Mouse (Mus musculus) left cerebral cortex, postnatal 14 days (tissue): ENCODE results near the gene Chst11. TPM values are rescaled to one million over a fixed set of nuclear protein-coding genes. Genes with fewer than 3 reads are reported as not detected.

Source experiments
- DNase-seq, 2 experiments: peaks; one replicate each; pipeline ENCODE4 v3.0.0; 2021 to 2022; ENCODE audit warnings: low spot score in 2 of 2, mixed read lengths in 1 of 2
- intact Hi-C: fragments of 180-260 bp; cut with DNase I; formaldehyde crosslinking; loops from one replicate; pipeline ENCODE4 v1.15.1; 2025
- total RNA-seq, 2 experiments: library from RNA; stranded (reverse); gene quantifications; 2 replicates each; pipeline ENCODE4 v1.2.3; 2021

The Chst11 gene
- total RNA-seq, 2 experiments from 2014 or later, result 29.8 to 33.1 TPM

- intact Hi-C loops, result loop anchor here (5.0 to 10.0 kb wide), 6 partner anchors 58 to 210 kb away; no protein-coding TSS in a partner anchor
- DNase-seq, result no peak
Observed at GRCm38 (mm10) chr10:82986993-82987349, 1.7 kb downstream of the Chst11 start.

DNA sequence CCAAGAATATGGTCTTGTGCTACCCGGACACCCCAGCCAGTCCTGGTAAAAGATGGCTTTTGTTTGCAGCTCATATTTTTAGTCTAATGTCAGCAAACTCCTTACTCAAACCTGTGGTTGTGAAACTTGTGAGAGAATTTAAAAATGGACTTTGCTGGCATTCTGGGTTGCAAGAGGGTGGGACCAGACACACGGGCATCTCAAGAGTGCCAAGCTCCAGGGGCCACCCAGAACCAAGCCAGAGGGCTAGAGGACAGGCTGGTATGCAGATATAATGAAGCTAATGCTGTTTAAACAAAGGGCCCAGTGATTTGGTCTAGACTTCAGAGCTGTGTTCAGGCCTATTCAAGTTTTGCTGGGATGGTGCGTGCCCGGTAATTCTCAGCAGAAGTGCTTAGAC, 2.1 kb downstream of the Chst11 start:
- intact Hi-C loops, result loop anchor here (5.0 to 10.0 kb wide), 6 partner anchors 57 to 210 kb away; no protein-coding TSS in a partner anchor
- no peak for DNase-seq

DNA sequence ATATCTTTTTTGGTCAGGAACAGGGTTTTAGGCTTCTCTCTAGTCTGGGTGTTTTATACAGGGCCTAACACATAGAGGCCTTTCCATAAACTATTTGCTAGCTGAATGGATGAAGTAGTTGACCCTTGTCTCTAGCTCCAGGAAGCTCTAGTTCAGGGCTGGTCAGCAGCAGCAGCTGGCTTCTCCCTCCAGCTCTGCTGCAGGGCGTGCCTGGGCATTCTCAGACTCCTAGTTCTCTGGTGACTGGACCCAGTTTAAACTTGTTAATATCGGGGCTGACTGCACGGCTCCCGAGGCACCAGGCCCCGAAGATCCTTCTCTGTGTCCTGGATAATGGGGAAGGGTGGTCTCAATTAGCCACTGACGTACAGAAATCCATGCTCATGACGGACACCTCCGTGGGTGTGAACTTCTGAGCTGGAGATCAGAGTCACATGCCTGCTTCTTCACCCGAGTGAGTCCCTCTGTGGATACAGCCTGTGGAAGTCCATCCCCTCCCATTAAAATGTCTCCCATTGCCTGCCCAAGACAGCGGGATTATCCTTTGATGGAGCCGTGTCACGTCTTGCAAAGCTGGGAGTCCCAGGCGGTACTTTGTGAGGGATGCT, 4.2 kb downstream of the Chst11 start:
- intact Hi-C loops, result loop anchor here (5.0 to 10.0 kb wide), 6 partner anchors 55 to 208 kb away; no protein-coding TSS in a partner anchor
- DNase-seq, result no peak

DNA sequence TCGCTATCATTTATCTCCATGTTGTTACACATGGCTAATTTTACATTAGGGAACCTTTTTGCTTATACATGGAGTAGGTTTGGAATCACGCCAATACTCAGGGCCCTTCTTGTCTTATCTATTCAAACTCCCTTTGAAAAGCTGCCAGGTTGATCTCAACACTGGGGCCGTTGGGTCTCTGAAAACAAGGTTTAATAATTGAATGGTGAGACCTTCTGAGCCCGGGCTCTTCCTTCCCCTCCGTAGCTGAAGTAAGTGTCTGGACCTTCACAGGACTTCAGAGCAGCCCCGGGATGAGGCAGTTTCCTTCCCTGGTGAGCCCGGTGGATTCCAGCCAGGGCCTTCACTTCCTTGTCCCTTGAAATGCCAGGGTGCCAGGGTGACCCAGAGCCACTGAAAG, 5.6 kb downstream of the Chst11 start:
- no peak for DNase-seq
- intact Hi-C loops, result no loop called here

DNA sequence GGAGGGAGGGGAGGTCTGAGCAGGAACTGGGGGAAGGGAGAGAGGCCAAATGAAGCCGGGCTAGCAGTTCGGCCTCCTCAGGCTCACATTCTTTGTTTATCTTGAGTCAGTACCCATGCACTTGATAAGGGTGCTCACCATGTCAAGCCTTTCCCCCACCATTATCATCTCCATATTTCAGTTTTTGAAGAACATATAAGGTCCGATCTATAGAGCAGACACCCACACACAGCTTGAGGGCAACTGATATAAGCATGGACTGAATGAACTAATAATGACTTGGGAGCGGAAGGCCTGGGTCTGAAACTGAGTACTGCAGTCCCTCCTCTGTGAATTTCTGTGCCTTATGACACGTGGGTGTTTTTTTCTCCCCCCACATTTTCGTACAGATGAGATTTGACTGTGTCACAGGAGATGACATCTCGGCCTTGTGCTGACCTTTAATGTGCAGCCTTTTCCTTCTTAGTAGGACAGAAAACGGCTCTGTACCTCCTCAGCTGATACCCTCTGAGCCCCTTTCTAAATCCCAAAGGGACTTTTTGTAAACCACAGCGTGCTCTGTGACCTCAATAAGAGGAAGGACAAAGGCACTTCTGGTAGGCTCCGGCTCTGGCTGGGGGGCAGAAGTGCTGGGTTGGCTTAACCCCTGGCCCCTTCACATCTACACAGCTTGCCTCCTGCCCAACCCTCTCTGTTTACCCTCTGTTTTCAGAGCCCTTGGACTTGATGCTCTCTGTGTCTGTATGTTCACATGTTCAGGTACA, 6.6 kb downstream of the Chst11 start:
- intact Hi-C loops, result no loop called here
- no peak for DNase-seq

DNA sequence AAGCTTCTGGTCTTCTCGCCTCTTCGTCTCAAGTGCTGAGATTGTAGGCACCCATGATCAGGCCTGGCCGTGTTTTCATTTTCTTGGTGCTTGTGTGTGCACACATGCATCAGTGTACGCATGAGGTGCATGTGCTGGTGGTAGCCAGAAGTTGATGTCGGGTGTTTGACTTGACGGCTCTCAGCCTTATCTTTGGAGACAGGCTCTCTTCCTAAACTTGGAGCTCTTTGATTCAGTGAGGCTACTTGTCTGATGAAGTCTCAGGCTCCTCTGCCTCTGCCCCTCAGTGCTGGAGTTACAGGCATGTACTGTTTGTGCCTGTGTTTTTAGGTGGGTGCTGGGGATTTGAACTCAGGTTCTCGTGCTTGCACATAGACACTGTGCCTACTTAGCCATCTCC, 9.0 kb downstream of the Chst11 start:
- no peak for DNase-seq
- intact Hi-C loops, result no loop called here

GRCm38 (mm10) chr10:82997460-82997859, 12.2 kb downstream of the Chst11 start:
- intact Hi-C loops, result no loop called here
- DNase-seq, result no peak

- no peak for DNase-seq
- intact Hi-C loops, result no loop called here
Observed at GRCm38 (mm10) chr10:83000169-83000568, 14.9 kb downstream of the Chst11 start.

GRCm38 (mm10) chr10:83000721-83001120, 15.4 kb downstream of the Chst11 start:
- intact Hi-C loops, result no loop called here
- no peak for DNase-seq

DNA sequence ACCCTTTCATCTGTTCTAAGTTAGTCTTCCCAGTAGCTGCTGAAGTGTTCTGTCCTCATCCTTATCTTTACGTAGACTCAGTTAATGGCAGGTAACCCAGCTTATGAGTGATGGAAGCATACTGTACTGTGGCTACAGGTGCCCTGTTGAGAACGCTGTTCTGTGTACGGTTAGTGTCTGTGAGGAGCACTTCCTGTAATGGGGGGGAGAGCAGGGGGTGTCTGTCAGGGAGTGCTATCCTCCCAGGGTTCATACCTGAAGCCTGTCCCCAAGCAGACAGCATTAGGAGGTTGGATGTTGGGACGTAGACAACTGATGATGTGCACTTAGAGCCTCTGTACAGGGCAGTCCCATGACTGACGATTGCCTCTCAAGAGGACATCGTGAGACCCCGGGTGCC, 18.6 kb downstream of the Chst11 start:
- intact Hi-C loops, result no loop called here
- DNase-seq, result no peak

DNA sequence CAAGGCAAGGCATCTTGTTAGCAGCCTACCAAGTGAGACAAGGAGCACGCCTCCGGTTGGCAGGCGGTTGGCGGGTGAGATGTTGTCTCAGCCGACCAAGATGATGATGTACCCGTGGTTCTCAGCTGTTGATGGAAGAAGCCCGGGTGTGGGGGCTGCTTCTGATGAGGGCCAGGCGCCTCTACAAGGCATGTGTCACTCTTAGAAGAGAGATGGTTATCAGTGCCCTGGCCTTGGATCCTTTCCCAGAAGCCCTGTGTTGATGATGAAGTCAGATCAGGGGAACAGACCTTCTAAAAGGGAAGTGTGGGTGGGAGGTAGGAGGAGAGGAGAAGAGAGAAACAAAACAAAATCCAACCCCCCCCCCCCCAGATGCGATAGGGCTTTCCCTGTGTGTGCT, 19.1 kb downstream of the Chst11 start:
- intact Hi-C loops, result no loop called here
- DNase-seq, result peak; percentile 57 to 73

DNA sequence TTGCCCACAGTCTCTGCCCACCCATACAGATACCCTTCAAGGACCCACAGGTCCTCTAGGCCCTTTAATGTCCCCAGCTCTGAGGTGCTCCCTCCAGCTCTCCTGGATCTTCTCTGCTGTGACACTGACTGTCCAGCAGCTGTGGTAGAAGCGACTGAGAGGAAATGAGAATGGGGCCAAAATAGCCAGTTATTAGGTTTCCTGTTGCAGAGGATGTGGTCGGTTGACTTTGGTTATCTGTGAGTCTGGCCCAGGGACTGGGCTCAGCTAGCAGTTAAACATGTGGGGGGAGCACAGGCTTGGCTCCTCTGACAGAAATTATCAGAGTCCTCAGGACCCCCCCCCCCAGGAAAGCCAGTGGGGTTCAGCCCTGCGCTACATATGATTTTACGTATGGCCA, 19.7 kb downstream of the Chst11 start:
- peak in 1 of 2 experiments; percentile 31 for DNase-seq
- intact Hi-C loops, result no loop called here

- intact Hi-C loops, result no loop called here
- no peak for DNase-seq
Observed at GRCm38 (mm10) chr10:83006258-83006657, 21.0 kb downstream of the Chst11 start.

DNA sequence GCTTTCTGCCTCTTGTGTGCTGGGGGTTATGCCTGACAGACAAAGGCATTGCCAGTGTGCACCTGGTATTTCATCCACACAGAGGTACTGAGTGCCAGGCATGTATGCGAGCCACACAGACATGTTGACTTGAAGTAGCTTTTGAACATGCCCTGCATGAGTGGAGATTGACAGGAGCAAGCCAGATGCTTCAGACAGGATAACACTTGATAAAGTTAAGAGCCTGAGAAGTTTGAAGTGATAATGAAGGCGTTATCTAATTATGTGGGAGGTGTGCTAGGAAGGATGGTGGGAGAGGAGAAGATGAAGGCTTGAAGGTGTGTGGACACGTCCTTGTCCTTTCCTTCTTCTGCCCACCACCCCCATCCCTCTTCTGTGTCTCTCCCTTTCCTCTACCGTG, 28.7 kb downstream of the Chst11 start:
- intact Hi-C loops, result no loop called here
- no peak for DNase-seq

DNA sequence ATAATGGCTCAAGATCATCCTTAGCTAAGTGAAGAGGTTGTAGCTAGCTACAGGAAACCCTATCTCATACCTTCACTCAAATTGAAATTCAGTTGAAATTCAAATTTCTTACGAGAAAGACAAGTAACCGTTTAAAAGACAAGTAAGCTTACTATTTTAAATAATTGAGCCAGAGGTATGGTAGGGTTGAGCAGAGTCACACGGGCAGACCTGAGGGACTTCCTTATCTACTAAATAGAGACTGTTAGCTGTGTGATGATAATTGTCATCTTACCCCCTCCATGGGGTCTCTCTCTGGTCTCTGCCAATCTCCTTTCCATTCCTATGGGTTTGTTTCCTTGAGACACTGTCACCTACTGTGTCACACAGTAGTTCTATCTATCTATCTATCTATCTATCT, 30.6 kb downstream of the Chst11 start:
- intact Hi-C loops, result no loop called here
- no peak for DNase-seq

GRCm38 (mm10) chr10:83016779-83017178, 31.5 kb downstream of the Chst11 start:
- intact Hi-C loops, result no loop called here

DNA sequence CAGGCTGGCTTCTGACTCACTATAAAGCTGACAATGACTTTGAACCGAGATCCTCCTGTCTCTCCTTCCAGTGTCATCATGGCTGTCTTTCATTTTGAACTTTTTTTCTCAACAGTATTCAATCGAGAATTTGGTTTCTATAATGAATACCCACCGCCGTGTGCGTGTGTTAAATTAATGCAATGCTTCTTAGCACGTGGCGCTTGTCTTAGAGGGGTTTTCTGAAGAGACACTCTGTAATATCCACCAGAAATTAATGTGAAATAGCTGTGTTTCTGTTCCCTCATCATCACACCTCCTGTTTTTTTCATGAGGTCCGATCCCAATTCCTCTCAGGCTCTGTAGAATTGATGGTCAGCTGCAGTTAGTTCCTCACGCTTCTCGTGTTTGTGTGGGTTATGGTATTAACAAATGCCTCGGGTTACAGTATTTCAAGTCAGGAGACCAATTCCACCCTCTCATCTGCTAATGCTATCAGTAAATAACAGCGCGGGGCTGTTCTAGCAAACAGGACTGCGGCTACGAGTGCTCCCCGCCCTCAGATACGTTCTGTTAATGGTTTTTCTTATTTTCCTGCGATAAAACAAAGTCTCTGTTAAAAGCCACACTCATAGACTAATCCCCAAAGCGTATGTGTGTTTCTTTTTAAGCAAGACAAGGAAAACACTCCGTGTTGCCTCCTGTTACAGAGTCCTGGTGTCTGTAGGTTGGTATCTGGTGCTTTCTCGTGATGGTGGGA, 32.6 kb downstream of the Chst11 start:
- intact Hi-C loops, result no loop called here
- no peak for DNase-seq

More at GRCm38 (mm10) chr10:83016779-83017178, 31.5 kb downstream of the Chst11 start:
- DNase-seq, result no peak

DNA sequence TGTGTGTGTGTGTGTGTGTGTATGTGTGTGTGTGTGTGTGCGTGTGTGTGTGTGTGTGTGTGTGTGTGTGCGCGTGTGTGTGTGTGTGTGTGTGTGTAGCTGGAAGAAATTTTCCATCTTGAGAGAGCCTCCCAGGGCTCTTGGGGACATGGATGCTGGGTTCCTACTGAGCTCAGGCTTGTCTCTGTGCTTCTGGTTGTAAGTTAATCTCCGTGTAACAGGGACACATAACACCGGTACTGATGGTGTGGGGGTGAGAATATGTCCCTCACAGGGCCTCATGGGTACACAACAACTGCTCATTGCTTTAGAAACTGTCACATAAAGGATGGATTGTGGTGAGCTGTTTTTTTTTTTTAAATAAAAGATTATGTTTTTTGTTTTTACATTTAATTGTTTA, 33.2 kb downstream of the Chst11 start:
- no peak for DNase-seq
- intact Hi-C loops, result no loop called here

DNA sequence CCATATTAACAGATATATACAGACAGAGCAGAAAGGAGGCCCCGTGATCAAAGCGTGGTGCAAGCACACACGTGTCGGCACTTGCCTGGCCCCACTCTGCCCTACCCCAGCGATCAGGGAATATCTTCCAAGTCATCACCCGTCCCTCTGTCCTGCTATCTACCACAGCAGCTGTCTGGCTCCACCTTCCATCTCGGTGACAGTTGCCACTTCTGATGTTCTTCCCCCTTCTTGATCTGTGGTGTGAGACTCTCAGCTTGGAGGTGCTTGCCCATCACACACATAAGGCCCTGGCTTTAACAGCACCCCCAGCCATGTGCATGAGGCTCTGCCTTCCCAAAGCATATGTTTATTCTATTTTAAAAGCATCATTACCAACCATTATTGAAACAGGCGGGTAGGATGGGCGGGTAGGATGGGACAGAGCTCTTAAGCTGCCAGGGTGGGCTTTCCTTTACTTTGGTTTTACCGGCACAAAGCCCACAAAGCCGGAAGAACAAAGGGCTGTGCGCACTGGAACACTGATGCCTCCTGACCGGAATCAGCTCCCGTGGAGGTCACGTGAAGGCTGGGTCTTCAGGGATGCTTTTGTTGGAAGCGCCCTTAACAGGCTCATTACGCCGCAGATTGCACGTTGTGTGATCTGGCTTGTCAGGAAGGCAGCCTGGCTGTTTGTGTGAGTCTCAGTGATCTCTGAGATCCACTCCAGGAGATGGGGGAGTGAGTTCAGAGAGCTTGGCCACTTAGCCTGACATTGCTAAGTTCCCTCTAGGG, 34.4 kb downstream of the Chst11 start:
- intact Hi-C loops, result no loop called here
- no peak for DNase-seq

DNA sequence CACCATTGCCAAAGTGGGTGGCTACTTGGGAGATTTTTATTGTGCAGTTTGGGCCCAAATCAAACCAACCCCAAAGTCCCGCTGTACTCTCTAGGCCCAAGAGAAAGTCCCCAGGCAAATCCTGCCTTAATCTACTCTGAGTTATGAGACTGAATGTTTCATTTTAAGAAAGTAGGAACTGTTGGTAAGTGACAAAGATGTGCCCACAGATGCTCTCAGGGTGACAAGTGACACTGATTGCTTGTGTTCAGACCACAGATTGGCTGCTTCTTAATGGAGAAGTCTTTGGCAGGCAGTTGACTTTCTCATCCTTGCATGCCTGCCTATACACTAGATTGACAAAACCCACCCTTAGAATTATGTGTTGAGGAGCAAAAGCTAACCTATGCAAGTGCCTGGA, 37.3 kb downstream of the Chst11 start:
- no peak for DNase-seq

More for the DNA sequence above, 37.3 kb downstream of the Chst11 start:
- intact Hi-C loops, result no loop called here
